Mouse (Mus musculus): ENCODE measurements at regions not wholly inside any gene's neighbourhood (a gene's known extent, or its start where the extent isn't known, plus 50 kb on each side); places are given as distances from the start of the nearest gene placed in this dataset.

DNA sequence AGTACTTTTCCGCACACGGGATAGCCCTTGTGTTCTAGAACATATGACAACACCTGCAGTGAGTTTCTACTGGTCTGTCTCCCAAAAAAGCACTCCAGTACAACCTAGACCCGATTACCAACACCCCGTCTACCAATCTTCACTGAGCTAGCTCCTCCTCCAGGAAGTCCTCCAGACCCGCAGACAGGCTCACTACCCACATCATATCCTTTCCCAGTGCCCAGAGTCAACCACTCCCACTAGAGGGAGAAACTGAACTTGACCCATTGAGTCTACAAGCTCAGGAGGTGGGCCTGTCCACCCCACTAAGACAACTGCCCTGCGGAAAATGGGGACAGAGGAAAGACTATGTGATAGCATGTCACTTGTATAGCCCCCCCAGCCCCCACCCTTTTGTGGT is 51.2 kb upstream of the Ppp1r26 start:
- no peaks in the 10 kb centered on the region for H3K36me3 ChIP-seq
- no peak overlapping the region for H3K4me2 ChIP-seq (replicated peaks)
- no peaks in the 10 kb centered on the region for H3K9me3 ChIP-seq
- WGBS = 95% methylated on average over 6 of the region's 6 CpGs
- no peak overlapping the region for H3K9ac ChIP-seq (replicated peaks)
- H3K4me3 ChIP-seq = no peak overlapping the region
- H3K27me3 ChIP-seq = no peaks in the 10 kb centered on the region; the same call in 1 of the 2 replicates
- no peak overlapping the region for H3K27ac ChIP-seq (replicated peaks)
- H3K4me1 ChIP-seq = 0 out of 2 replicates have a peak, but pooled peaks cover 3% of the 10 kb centered on the region
- ATAC-seq (ENCODE audit: low FRiP score, low read depth) = no peak
